Mouse (Mus musculus): ENCODE measurements around the gene Adgrl3.

Gene Adgrl3

DNA sequence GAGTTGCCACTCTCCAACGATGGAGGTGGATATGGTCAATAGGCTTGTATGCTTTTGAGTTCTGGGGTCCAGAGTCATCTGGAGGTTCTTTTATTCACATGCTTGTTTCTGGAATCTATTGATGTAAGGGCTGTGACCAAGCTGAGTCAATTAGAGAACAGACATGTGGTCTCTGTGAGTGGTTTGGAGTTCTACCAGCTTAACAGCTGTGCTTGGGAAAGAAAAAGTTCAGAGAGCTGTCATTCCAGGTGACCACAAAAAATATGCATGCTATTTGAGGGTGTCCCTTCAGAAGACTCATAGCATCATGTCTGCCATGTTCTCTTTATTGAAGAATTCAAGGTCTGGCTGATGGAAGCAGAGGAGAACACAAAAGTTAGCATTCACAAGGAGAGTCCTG lies 53.9 kb downstream of the Adgrl3 start:
- DNase-seq (ENCODE audit: low spot score in 2 of 2): no peak

DNA sequence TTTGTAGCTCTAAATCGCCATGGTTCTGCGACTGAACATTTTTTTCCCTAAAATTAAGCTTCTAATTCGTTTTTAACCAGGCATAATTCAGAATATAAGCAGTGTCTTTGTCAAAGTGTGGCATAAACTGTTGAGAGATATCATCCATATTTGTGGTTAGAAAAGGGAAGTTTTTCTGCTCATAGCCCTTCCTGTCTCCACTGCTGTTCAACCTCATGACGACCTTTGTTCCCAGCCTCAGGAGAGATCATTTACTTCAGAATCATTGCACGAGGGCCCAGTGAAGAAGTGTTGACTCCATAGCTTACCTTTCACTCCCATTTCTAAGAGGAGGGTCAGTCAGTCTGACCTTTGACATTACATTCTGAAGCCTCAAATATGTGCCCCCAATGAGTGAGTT lies 56.4 kb downstream of the Adgrl3 start:
- no peak for DNase-seq (ENCODE audit: low spot score in 2 of 2)

DNA sequence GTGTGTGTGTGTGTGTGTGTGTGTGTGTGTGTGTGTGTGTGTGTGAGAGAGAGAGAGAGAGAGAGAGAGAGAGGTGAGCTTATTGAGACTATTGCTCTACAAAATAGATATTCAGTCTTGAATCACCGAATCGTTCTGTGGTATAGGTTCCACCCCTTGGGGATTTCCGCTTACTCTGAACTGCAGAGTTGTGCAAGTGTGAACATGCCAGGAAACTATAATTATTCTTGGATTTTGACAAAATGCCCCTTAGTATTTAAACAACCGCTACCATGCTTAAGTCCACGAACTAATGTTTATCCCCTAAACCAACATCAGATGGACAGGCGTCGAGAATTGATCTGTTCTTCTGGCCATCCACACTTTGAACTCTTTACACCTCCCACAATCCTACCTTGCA lies 57.1 kb downstream of the Adgrl3 start:
- no peak for DNase-seq (ENCODE audit: low spot score in 2 of 2)

- no peak for DNase-seq (ENCODE audit: low spot score in 2 of 2)
Observed at GRCm38 (mm10) chr5:81077990-81078389, 58.1 kb downstream of the Adgrl3 start.

DNA sequence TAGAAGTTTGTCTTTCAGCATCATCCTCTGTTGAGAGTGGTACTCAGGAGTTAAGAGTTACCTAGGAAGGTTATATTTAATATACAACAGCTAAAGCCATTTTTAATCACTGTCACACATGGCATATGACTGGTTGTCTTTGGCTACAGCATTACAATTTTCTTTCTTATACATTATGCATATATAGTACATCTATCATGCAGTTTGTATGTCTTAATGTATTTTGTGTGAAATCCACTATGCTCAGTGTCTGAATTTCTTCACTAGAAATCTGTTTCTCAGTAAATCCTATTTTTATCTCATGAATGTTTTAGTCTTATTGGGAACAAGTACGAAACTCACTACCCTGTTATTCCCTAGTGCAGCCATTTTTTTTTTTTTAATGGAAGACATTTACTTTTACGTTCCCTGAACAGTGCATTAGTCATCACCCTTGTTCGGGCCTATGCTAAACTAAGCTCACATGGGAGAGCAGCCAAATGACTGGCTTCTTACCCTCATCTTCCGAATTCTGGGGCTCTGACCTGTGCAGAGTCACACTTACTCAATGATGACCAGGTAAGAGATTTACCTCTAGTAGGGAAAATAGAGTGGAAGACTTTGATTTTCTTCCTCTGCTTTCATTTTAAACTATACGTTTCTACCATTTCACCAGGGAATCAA lies 63.9 kb downstream of the Adgrl3 start:
- DNase-seq (ENCODE audit: low spot score in 2 of 2): no peak

GRCm38 (mm10) chr5:81085152-81085551 lies 65.2 kb downstream of the Adgrl3 start:
- DNase-seq (ENCODE audit: low spot score in 2 of 2): no peak

- no peak for DNase-seq (ENCODE audit: low spot score in 2 of 2)
Observed at GRCm38 (mm10) chr5:81088667-81089066, 68.7 kb downstream of the Adgrl3 start.

- DNase-seq (ENCODE audit: low spot score in 2 of 2): no peak
Observed at GRCm38 (mm10) chr5:81094618-81095017, 74.7 kb downstream of the Adgrl3 start.

DNA sequence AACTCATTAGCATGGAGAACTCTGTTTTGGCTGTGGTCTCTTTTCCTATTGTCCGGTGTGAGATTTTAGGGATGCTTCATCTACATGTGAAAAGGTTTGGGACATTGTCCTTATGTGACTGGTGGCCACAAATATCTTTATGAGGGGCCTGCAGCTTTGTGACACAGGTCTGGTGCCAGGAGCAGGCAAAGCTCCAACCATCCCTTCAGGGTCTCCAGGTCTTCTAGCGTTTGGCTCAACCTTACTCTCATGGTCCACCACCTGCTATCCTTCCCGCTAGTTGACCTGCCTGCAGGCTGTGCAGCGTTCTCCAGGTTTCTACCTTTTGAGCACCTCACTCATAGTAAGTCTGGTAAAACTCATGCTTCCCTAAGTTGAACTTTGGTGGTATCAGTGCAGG lies 77.2 kb downstream of the Adgrl3 start:
- no peak for DNase-seq (ENCODE audit: low spot score in 2 of 2)

- no peak for DNase-seq (ENCODE audit: low spot score in 2 of 2)
Observed at GRCm38 (mm10) chr5:81107431-81107830, 87.5 kb downstream of the Adgrl3 start.

DNA sequence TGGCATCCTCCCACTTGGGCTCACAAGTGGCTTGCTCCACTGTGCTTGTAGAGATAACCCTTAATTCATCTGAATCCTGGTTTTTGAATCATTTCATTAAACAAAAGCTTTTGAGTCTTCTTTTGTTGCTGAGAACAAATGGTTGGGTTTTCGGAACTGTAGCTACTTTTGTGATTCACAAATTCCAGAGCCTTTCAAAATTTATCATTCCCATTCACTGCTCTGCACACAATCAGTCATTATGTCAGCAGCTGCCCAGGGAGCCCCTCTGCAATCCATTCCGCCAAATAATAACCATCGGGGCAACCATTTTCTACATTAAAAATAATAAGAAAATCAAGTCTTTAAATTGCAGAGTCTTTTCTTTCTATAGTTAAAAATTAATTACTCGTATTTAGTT lies 104.5 kb downstream of the Adgrl3 start:
- DNase-seq (ENCODE audit: low spot score in 2 of 2): no peak

DNA sequence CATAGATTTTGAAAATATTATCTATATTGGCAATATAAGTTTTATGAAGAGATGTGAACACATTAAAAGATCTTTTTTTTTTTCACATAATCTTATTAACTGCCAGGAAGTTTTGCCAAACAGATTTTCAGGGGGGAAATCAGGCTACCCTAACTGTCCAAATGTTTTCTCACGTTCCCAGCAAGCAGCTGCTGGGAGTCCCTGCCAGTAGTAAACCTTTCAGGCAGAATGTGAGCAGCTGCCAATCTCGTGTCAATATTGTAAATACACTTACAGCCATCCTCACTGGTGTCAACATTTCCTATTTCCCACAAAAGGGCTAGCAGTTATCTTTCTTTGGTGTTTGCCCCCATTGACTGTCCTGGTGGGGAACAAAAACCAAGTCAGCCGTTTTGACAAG lies 107.7 kb downstream of the Adgrl3 start:
- no peak for DNase-seq (ENCODE audit: low spot score in 2 of 2)

GRCm38 (mm10) chr5:81136394-81136793 lies 116.5 kb downstream of the Adgrl3 start:
- DNase-seq (ENCODE audit: low spot score in 2 of 2): no peak

GRCm38 (mm10) chr5:81155791-81156190 lies 135.9 kb downstream of the Adgrl3 start:
- DNase-seq (ENCODE audit: low spot score in 2 of 2): no peak

GRCm38 (mm10) chr5:81156281-81156680 lies 136.3 kb downstream of the Adgrl3 start:
- no peak for DNase-seq (ENCODE audit: low spot score in 2 of 2)

- no peak for DNase-seq (ENCODE audit: low spot score in 2 of 2)
Observed at GRCm38 (mm10) chr5:81156796-81157195, 136.9 kb downstream of the Adgrl3 start.

GRCm38 (mm10) chr5:81159013-81159412 lies 139.1 kb downstream of the Adgrl3 start:
- DNase-seq (ENCODE audit: low spot score in 2 of 2): no peak

- no peak for DNase-seq (ENCODE audit: low spot score in 2 of 2)
Observed at GRCm38 (mm10) chr5:81160431-81160830, 140.5 kb downstream of the Adgrl3 start.

- DNase-seq (ENCODE audit: low spot score in 2 of 2): no peak
Observed at GRCm38 (mm10) chr5:81188871-81189485, 169.0 kb downstream of the Adgrl3 start.

DNA sequence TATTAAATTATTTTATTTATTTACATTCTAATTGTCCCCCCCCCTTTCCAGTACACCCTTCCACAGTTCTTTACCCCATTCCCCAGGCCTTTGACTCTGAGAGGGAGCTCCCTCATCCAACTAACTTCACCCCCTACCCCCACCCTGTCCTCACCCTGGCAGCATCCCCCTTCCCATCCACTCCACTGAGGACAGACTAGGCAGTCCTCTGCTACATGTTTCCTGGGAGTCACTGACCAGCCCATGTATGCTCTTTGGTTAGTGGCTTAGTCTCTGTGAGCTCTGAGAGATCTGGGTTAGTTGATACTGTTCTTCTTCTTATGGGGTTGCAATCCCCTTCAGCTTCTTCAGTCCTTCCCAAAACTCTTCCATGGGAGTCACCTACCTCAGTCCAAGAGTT lies 180.4 kb downstream of the Adgrl3 start:
- no peak for DNase-seq (ENCODE audit: low spot score in 2 of 2)

- DNase-seq (ENCODE audit: low spot score in 2 of 2): no peak
Observed at GRCm38 (mm10) chr5:81201885-81202284, 181.9 kb downstream of the Adgrl3 start.

GRCm38 (mm10) chr5:81218500-81219057 lies 198.6 kb downstream of the Adgrl3 start:
- no peak for DNase-seq (ENCODE audit: low spot score in 2 of 2)

DNA sequence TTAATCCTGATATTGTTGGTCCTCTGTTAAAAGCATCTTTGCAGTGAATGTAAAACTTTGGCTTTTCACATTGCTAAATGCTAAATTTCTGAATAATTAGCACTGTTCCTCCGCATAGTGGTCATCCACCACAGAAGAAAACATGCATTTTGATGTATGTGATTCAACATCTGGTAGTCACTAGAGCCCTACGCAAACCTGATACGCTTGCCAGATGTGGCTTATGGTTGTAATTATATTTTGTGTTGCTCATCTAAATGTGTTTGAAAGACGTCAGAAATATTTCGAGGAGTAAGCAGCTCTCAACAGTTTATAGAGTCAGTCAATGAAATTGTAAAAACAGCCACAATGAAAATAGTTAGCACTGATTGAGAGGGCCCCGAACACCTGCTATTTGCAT lies 204.5 kb downstream of the Adgrl3 start:
- no peak for DNase-seq (ENCODE audit: low spot score in 2 of 2)

Measured in right cerebral cortex, adult 2 months (tissue).